Mouse (Mus musculus) heart, postnatal 0 days (tissue): ENCODE measurements around the gene Kctd6. TPM values are rescaled to one million over a fixed set of nuclear protein-coding genes. Genes with fewer than 3 reads are reported as not detected.
"Not testable (repeated sequence)": the region's sequence is repeated elsewhere in the genome, so short reads cannot be mapped to it uniquely, and the experiment has no call there.

ENCODE experiments used
- ATAC-seq: fragments of 200-750 bp; cut with Nextera tagmentation; 2 replicates; pipeline ENCODE4 v1.8.0; 2017; ENCODE audit warnings: low read depth, moderate number of reproducible peaks, moderate library complexity; ENCODE audit not compliant: insufficient read depth
- DNase-seq: peaks from one replicate; pipeline ENCODE4 v3.0.0-alpha.2; 2016; ENCODE audit warnings: low spot score
- H3K27ac ChIP-seq: fragments of 300-500 bp; sonication (generic); 2 replicates; pipeline ENCODE4 v1.5.1; 2014; ENCODE audit warnings: low read depth, mild to moderate bottlenecking
- H3K27me3 ChIP-seq: fragments of 300-500 bp; sonication (generic); 2 replicates; pipeline ENCODE4 v1.6.1; 2014; ENCODE audit warnings: low read length, mixed read lengths; ENCODE audit not compliant: control insufficient read depth, insufficient read depth
- H3K36me3 ChIP-seq: fragments of 300-500 bp; sonication (generic); replicated peaks from 2 replicates; pipeline ENCODE4 v1.6.1; 2014; ENCODE audit warnings: low read length, mixed read lengths; ENCODE audit not compliant: control insufficient read depth, insufficient read depth
- H3K4me1 ChIP-seq: fragments of 300-500 bp; sonication (generic); 2 replicates; pipeline ENCODE4 v1.6.1; 2014; ENCODE audit warnings: antibody characterized with exemption; ENCODE audit not compliant: control insufficient read depth, insufficient read depth
- H3K4me2 ChIP-seq: fragments of 300-500 bp; sonication (generic); 2 replicates; pipeline ENCODE4 v1.6.1; 2014; ENCODE audit warnings: low read depth, mild to moderate bottlenecking, low read length, moderate library complexity
- H3K4me3 ChIP-seq: fragments of 300-500 bp; sonication (generic); 2 replicates; pipeline ENCODE4 v1.5.1; 2014; ENCODE audit warnings: low read depth, low read length
- H3K9ac ChIP-seq: fragments of 300-500 bp; sonication (generic); replicated peaks from 2 replicates; pipeline ENCODE4 v1.6.1; 2014; ENCODE audit warnings: low read depth, low read length, mixed read lengths
- H3K9me3 ChIP-seq: fragments of 300-500 bp; sonication (generic); replicated peaks from 2 replicates; pipeline ENCODE4 v1.6.1; 2016; ENCODE audit warnings: low read length; ENCODE audit not compliant: control insufficient read depth
- CTCF ChIP-seq: IDR thresholded peaks from 2 replicates; pipeline ENCODE4 v1.5.1; 2016; ENCODE audit warnings: antibody characterized with exemption, control low read depth, low read depth
- EP300 ChIP-seq: IDR thresholded peaks from 2 replicates; pipeline ENCODE4 v1.6.1; 2016; ENCODE audit warnings: antibody characterized with exemption, low read depth
- WGBS: fragments of 180-500 bp; shearing (Covaris S2); extraction: QIAGEN DNeasy Blood & Tissue Kit; methylation state at CpG from one replicate; pipeline ENCODE4 v1.1.7; 2014; 5-methylcytosine and 5-hydroxymethylcytosine counted together
- polyA plus RNA-seq: library from polyadenylated mRNA; unstranded; fragments of >200 nt; fragmentation: Nextera tagmentation; extraction: Ambion mirVana; gene quantifications from 2 replicates; pipeline ENCODE4 v1.2.1, GENCODE M21; 2015
- total RNA-seq: library from RNA; depleted of rRNA; stranded (reverse); fragments of >200 nt; gene quantifications from 2 replicates; pipeline ENCODE4 v1.2.3, GENCODE M21; 2014; ENCODE audit warnings: low replicate concordance; rRNA removed

The Kctd6 gene
- total and polyA plus RNA-seq, 2 experiments from 2014 or later: 7.9 to 12.6 TPM

GRCm38 (mm10) chr14:8264378-8264777 lies 50.4 kb downstream of the Kctd6 start:
- H3K4me1 ChIP-seq: no peaks in the 10 kb centered on the region
- ATAC-seq: no peak
- H3K4me3 ChIP-seq: no peak overlapping the region
- 92% methylated on average over 1 of the region's 1 CpGs for WGBS
- H3K9me3 ChIP-seq: no peaks in the 10 kb centered on the region
- H3K4me2 ChIP-seq: no peak overlapping the region
- DNase-seq: no peak
- no peaks in the 10 kb centered on the region for H3K27me3 ChIP-seq
- H3K36me3 ChIP-seq: no peaks in the 10 kb centered on the region
- no peak overlapping the region for H3K27ac ChIP-seq
- no peak overlapping the region for H3K9ac ChIP-seq
- no peak for TF ChIP-seq EP300
- TF ChIP-seq CTCF: no peak

- H3K4me2 ChIP-seq, ATAC-seq, DNase-seq, H3K27me3 ChIP-seq, H3K9ac ChIP-seq, H3K27ac ChIP-seq, H3K9me3 ChIP-seq, H3K36me3 ChIP-seq, H3K4me1 ChIP-seq, H3K4me3 ChIP-seq: not testable (repeated sequence)
- 80% methylated on average over 8 of the region's 8 CpGs for WGBS
Observed at GRCm38 (mm10) chr14:8271281-8271680, 57.3 kb downstream of the Kctd6 start.

Other genes starting within 250 kb of the Kctd6 start
- gene Dnase1l3, start 219.6 kb upstream of the Kctd6 start, total RNA-seq: not detected in 2 replicates
- 0.03 TPM in 2 replicates for gene Dnase1l3, start 219.6 kb upstream of the Kctd6 start, polyA plus RNA-seq
- gene Abhd6, start 211.2 kb upstream of the Kctd6 start, total RNA-seq: 2.2 and 2.5 TPM in 2 replicates
- 9.1 and 10.1 TPM in 2 replicates for gene Abhd6, start 211.2 kb upstream of the Kctd6 start, polyA plus RNA-seq
- 22.7 and 61.8 TPM in 2 replicates for gene Rpp14, start 133.8 kb upstream of the Kctd6 start, total RNA-seq
- 42.4 and 42.8 TPM in 2 replicates for gene Rpp14, start 133.8 kb upstream of the Kctd6 start, polyA plus RNA-seq
- 14.5 and 23.7 TPM in 2 replicates for gene Pxk, start 115.9 kb upstream of the Kctd6 start, total RNA-seq
- gene Pxk, start 115.9 kb upstream of the Kctd6 start, polyA plus RNA-seq: 26.2 and 28.9 TPM in 2 replicates
- gene Pdhb, start 41.1 kb upstream of the Kctd6 start, total RNA-seq: 535 and 560 TPM in 2 replicates
- gene Pdhb, start 41.1 kb upstream of the Kctd6 start, polyA plus RNA-seq: 1,048 and 1,051 TPM in 2 replicates
- 0.39 TPM in 1 of 2 replicates, not detected in the other for gene Acox2, start 45.2 kb downstream of the Kctd6 start, total RNA-seq
- 0.15 TPM in 1 of 2 replicates, not detected in the other for gene Acox2, start 45.2 kb downstream of the Kctd6 start, polyA plus RNA-seq
- 3.2 and 5.0 TPM in 2 replicates for gene Fam107a, start 103.9 kb downstream of the Kctd6 start, total RNA-seq
- gene Fam107a, start 103.9 kb downstream of the Kctd6 start, polyA plus RNA-seq: 0.14 and 0.26 TPM in 2 replicates
- not detected in 2 replicates for gene Oit1, start 164.6 kb downstream of the Kctd6 start, total RNA-seq
- 0.82 TPM in 1 of 2 replicates, not detected in the other for gene Oit1, start 164.6 kb downstream of the Kctd6 start, polyA plus RNA-seq